Mouse (Mus musculus) bone marrow macrophage, adult 2 months (primary cell): ENCODE results near the gene Adgrl3. TPM values are rescaled to one million over a fixed set of nuclear protein-coding genes. Genes with fewer than 3 reads are reported as not detected.

Experiments used
- H3K27ac ChIP-seq: 2 replicates; pipeline ENCODE4 v1.5.1; 2012; ENCODE audit warnings: low read depth, low read length; ENCODE audit not compliant: insufficient read depth
- H3K4me1 ChIP-seq: 2 replicates; pipeline ENCODE4 v1.6.1; 2012; ENCODE audit warnings: low read length; ENCODE audit not compliant: control insufficient read depth, insufficient read depth
- H3K4me3 ChIP-seq: 2 replicates; pipeline ENCODE4 v1.5.1; 2012; ENCODE audit warnings: mild to moderate bottlenecking, low read length, moderate library complexity; ENCODE audit not compliant: insufficient read depth
- CTCF ChIP-seq: IDR thresholded peaks from 2 replicates; pipeline ENCODE4 v1.5.1; 2012; ENCODE audit warnings: low read depth, mild to moderate bottlenecking, low read length, moderate library complexity
- POLR2A ChIP-seq: IDR thresholded peaks from 2 replicates; pipeline ENCODE4 v1.6.1; 2012; ENCODE audit warnings: mild to moderate bottlenecking, low read depth, low read length, borderline replicate concordance
- polyA plus RNA-seq: library from polyadenylated mRNA; stranded (reverse); fragments of >200 nt; gene quantifications from 2 replicates; pipeline ENCODE4 v1.2.4, GENCODE M21; 2012; ENCODE audit not compliant: missing spikeins, insufficient read depth, insufficient read length

Adgrl3 gene
- polyA plus RNA-seq, 1 experiment, result not detected

DNA sequence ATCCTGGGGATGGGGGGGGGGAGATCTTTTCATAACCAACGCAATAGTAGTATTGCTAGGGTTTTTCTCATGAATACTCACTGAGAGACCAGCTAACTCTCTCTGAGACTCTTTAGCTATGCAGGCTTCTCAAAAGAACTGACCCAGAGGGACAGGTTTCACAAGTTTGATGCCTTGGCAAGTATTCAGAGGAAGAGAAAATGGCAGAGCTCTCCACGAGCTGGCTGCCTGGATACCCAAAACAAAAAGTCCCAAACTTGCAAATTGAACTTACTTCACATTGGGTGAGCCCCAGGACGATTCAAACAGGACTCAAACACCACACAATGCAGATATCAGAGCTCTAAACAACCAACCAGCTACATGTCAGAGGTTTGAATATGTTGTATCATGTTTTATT lies 563.5 kb downstream of the Adgrl3 start:
- H3K4me3 ChIP-seq, result no peak overlapping the region
- H3K4me1 ChIP-seq, result no peaks in the 10 kb centered on the region
- no peak for TF ChIP-seq POLR2A
- no peak for TF ChIP-seq CTCF
- no peak overlapping the region for H3K27ac ChIP-seq

GRCm38 (mm10) chr5:81584945-81585344 lies 565.0 kb downstream of the Adgrl3 start:
- no peaks in the 10 kb centered on the region for H3K4me1 ChIP-seq
- no peak overlapping the region for H3K4me3 ChIP-seq
- H3K27ac ChIP-seq, result no peak overlapping the region
- TF ChIP-seq POLR2A, result no peak

- no peaks in the 10 kb centered on the region for H3K4me1 ChIP-seq
- no peak overlapping the region for H3K27ac ChIP-seq
- no peak overlapping the region for H3K4me3 ChIP-seq
- TF ChIP-seq CTCF, result no peak
- no peak for TF ChIP-seq POLR2A
Measured at GRCm38 (mm10) chr5:81590005-81590694, 570.2 kb downstream of the Adgrl3 start.

GRCm38 (mm10) chr5:81591481-81591880 lies 571.5 kb downstream of the Adgrl3 start:
- Histone ChIP-seq H3K27ac (no peak overlapping the region), H3K4me3 (no peak overlapping the region), H3K4me1 (no peaks in the 10 kb centered on the region)
- TF ChIP-seq POLR2A, result no peak
- TF ChIP-seq CTCF, result no peak

DNA sequence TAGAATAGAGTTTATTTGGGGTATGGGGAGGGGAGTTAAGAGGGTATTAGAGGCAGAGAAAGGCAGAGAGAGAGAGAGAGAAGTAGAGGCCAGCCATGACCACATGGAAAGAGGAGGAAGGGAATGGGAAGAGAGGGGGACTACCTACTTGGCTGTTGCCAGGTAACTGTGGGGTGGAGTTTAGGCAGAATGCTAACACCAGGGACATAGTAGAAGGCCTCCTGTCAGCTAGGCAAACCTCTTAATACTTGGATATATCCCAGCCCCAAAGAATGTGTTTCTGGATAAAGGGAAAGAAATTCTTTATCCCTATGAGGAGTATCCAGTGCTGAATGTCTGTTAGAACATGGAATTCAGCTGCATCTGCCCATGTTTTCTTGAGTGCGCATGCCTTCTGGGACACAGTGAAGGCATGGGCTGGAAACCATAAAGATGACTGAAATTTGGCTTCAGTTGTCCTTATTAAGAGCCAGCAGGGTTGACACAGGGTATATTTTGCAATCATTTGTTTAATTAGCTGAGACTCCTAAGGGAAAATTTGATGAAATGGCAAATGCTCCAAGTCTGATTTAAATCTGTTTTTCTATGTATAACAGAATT lies 573.6 kb downstream of the Adgrl3 start:
- Histone ChIP-seq H3K4me3 (no peak overlapping the region), H3K27ac (no peak overlapping the region), H3K4me1 (no peaks in the 10 kb centered on the region)
- TF ChIP-seq POLR2A, result no peak
- no peak for TF ChIP-seq CTCF

DNA sequence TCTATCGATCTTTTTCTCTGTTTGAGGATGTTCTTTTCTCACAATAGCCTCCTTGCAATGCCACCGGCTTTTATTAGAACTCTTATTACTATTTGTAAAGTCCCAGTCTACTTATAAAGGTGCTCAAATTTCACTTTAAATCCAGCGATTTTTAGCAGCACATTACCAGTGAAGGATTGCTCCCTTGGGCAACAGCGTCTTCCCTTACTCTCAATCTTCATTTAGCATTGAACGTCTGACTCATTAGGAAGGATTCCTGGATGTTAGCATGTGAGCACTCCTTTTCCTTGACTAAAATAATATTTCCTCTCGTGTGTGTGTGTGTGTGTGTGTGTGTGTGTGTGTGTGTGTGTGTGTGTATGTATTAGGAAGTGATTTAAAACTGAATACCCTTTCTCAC lies 578.1 kb downstream of the Adgrl3 start:
- TF ChIP-seq POLR2A, result no peak
- TF ChIP-seq CTCF, result no peak
- H3K27ac ChIP-seq, result no peak overlapping the region
- no peaks in the 10 kb centered on the region for H3K4me1 ChIP-seq
- H3K4me3 ChIP-seq, result no peak overlapping the region

DNA sequence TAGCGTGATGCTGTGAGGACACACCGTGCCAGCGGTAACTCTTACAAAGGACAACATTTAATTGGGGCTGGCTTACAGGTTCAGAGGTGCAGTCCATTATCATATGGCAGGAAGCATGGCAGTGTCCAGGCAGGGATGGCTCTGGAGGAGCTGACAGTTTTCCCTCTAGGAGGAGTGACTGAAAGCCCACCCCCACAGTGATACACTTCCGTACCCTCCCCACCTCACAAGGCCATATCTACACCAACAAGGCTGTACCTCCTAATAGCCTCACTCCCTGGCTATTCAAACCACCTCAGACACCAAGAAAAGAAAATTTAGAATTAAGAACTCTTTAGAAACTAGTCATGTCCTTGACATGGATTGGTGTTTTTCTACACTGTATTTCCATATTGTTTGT lies 583.0 kb downstream of the Adgrl3 start:
- H3K27ac ChIP-seq, result no peak overlapping the region

GRCm38 (mm10) chr5:81605646-81606045 lies 585.7 kb downstream of the Adgrl3 start:
- H3K4me3 ChIP-seq, result no peak overlapping the region
- H3K4me1 ChIP-seq, result no peaks in the 10 kb centered on the region
- TF ChIP-seq CTCF, result no peak
- TF ChIP-seq POLR2A, result no peak
- no peak overlapping the region for H3K27ac ChIP-seq

More for the DNA sequence above, 583.0 kb downstream of the Adgrl3 start:
- TF ChIP-seq CTCF (no peak), POLR2A (no peak)
- Histone ChIP-seq H3K4me1 (no peaks in the 10 kb centered on the region), H3K4me3 (no peak overlapping the region)

- Histone ChIP-seq H3K4me1 (no peaks in the 10 kb centered on the region), H3K27ac (no peak overlapping the region), H3K4me3 (no peak overlapping the region)
- TF ChIP-seq POLR2A (no peak), CTCF (no peak)
Measured at GRCm38 (mm10) chr5:81610223-81610622, 590.3 kb downstream of the Adgrl3 start.

- Histone ChIP-seq H3K27ac (no peak overlapping the region), H3K4me1 (no peaks in the 10 kb centered on the region), H3K4me3 (no peak overlapping the region)
- no peak for TF ChIP-seq CTCF
Measured at GRCm38 (mm10) chr5:81614674-81615073, 594.7 kb downstream of the Adgrl3 start.

DNA sequence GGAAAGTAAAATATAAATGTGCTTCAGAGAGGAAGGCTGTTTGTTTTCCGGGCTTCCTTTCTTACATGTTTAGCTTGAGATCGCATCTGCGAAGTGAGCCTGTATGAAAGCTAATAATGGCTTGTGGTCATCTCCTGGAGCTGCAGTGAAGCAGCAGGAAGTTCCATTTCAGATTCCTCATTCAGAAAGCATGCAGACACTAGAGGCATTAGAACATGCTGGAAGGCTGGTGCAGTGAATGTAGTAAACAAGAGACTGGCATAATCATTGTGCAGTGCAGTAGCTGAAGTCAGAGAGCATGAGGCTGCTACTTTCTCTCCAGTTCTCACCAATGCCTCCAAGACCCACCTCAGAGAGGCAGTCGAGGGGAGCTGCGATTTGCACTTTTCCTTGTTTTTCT lies 601.2 kb downstream of the Adgrl3 start:
- no peak overlapping the region for H3K27ac ChIP-seq
- H3K4me1 ChIP-seq, result no peaks in the 10 kb centered on the region
- TF ChIP-seq CTCF, result no peak
- no peak for TF ChIP-seq POLR2A
- H3K4me3 ChIP-seq, result no peak overlapping the region

- H3K27ac ChIP-seq, result no peak overlapping the region
- no peaks in the 10 kb centered on the region for H3K4me1 ChIP-seq
- no peak for TF ChIP-seq POLR2A
- no peak for TF ChIP-seq CTCF
- no peak overlapping the region for H3K4me3 ChIP-seq
Measured at GRCm38 (mm10) chr5:81621715-81622114, 601.8 kb downstream of the Adgrl3 start.
